Mouse (Mus musculus): Measurements from ENCODE around the gene Med25. TPM values are rescaled to one million over a fixed set of nuclear protein-coding genes. Genes with fewer than 3 reads are reported as not detected.

Gene Med25
- polyA plus RNA-seq, 1 experiment from 2014 or later, result 59.5 TPM

DNA sequence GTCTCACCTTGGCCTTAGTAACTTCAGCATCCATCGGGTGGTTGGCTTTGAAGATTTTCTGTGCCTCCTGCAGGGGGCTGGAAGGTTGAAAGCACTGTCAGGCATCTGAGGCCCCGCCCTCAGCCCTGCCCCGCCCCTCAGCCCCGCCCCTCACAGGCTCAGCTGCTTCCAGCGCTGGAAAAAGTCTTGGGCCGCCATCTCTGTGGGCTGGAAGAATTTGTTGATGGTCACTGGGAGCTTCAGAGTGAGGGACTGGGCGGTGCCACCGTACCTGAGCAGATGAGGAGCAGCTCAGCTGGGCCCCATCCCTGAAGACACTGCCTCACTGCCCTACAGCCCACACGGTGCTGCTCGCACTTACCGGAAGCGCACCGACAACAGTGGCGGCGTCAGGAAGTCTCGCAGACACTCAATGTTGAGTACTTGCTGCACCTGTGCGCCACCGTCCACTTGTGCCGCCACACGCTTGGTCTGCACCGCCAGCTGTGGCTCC, 8.8 kb upstream of the Med25 start:
- Histone ChIP-seq H3K4me2 (ENCODE audit: low read length) (peak overlapping the region; percentile 54), H3K9me3 (ENCODE audit: control insufficient read depth, low read length) (no peaks in the 10 kb centered on the region), H3K4me1 (ENCODE audit: control insufficient read depth in 2 of 2, insufficient read depth in 2 of 2, low read length in 2 of 2) (peaks cover 12 to 22% of the 10 kb centered on the region in 2 experiments), H3K27me3 (ENCODE audit: control insufficient read depth, insufficient read depth, low read length) (no peaks in the 10 kb centered on the region), H3K36me3 (ENCODE audit: control insufficient read depth, insufficient read depth, low read length) (peaks cover 74% of the 10 kb centered on the region), H3K27ac (replicated peaks in 1 of 2; ENCODE audit: control insufficient read depth in 1 of 2, insufficient read depth in 1 of 2, low read depth in 2 of 2, low read length in 2 of 2) (peak overlapping the region in 1 of 2 experiments; percentile 10; a peak in 1 of 4 replicates), H3K4me3 (ENCODE audit: control insufficient read depth in 1 of 2, insufficient read depth in 1 of 2, low read depth in 1 of 2, low read length in 2 of 2) (peak overlapping the region; percentile 13 to 28), H3K9ac (ENCODE audit: low read length) (no peak overlapping the region)
- whole genome bisulfite sequencing, result 11% methylated on average over 21 of the region's 21 CpGs
- ATAC-seq (ENCODE audit: insufficient number of reproducible peaks, insufficient read depth, low FRiP score, low read depth), result no peak

DNA sequence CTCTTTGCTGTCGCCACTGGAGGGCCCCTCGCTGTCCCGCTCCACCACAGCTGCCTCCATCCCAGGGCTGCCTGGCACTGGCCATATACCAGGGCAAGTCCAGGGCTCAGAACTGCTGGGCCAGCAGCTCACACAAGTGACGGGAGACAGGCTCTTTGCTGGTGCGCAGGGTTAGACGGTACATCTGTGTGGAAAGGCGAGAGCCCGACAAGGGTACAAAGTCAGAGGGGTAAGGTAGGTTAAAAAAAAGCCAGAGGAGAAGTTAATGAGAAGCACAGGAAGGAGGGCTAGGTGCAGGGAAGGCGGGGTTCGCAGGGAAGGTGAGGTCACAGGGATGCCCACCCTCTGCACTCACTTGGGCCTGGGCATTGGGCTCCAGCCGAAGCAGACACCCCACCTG, 8.1 kb upstream of the Med25 start:
- 87% methylated on average over 11 of the region's 11 CpGs for WGBS
- peaks cover 68% of the 10 kb centered on the region for H3K36me3 ChIP-seq (ENCODE audit: control insufficient read depth, insufficient read depth, low read length)
- H3K9me3 ChIP-seq (ENCODE audit: control insufficient read depth, low read length), result no peaks in the 10 kb centered on the region
- ATAC-seq (ENCODE audit: insufficient number of reproducible peaks, insufficient read depth, low FRiP score, low read depth), result no peak
- H3K27ac ChIP-seq (replicated peaks in 1 of 2; ENCODE audit: control insufficient read depth in 1 of 2, insufficient read depth in 1 of 2, low read depth in 2 of 2, low read length in 2 of 2), result no peak overlapping the region
- H3K4me1 ChIP-seq (ENCODE audit: control insufficient read depth in 2 of 2, insufficient read depth in 2 of 2, low read length in 2 of 2), result peaks cover 12 to 22% of the 10 kb centered on the region in 2 experiments
- no peak overlapping the region for H3K4me3 ChIP-seq (ENCODE audit: control insufficient read depth in 1 of 2, insufficient read depth in 1 of 2, low read depth in 1 of 2, low read length in 2 of 2)
- H3K4me2 ChIP-seq (ENCODE audit: low read length), result no peak overlapping the region
- H3K9ac ChIP-seq (ENCODE audit: low read length), result no peak overlapping the region
- no peaks in the 10 kb centered on the region for H3K27me3 ChIP-seq (ENCODE audit: control insufficient read depth, insufficient read depth, low read length)

DNA sequence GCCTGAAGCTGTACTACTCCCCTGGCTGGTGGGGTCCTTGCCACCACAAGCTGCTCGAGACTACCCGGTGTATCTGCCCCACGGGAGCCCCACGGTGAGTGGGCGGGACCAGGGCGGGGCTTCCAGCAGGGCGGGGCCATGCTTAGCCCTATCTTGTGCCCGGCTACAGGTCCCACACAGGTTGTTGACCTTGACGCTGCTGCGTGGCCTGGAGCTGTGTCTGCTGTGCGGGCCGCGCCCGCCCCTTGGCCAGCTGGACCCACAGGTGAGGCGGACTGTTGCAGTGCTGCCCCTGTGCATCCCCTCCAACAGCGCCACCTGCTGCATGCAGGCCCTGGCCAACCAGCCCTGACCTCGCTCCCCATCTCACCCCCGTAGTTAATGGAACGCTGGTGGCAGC, 6.1 kb upstream of the Med25 start:
- Histone ChIP-seq H3K36me3 (ENCODE audit: control insufficient read depth, insufficient read depth, low read length) (peaks cover 47% of the 10 kb centered on the region), H3K4me3 (ENCODE audit: control insufficient read depth in 1 of 2, insufficient read depth in 1 of 2, low read depth in 1 of 2, low read length in 2 of 2) (no peak overlapping the region), H3K27me3 (ENCODE audit: control insufficient read depth, insufficient read depth, low read length) (no peaks in the 10 kb centered on the region), H3K4me1 (ENCODE audit: control insufficient read depth in 2 of 2, insufficient read depth in 2 of 2, low read length in 2 of 2) (peaks cover 12 to 30% of the 10 kb centered on the region in 2 experiments), H3K9me3 (ENCODE audit: control insufficient read depth, low read length) (no peaks in the 10 kb centered on the region), H3K9ac (ENCODE audit: low read length) (no peak overlapping the region), H3K4me2 (ENCODE audit: low read length) (peak overlapping the region; percentile 11; the same call in 1 of the 2 replicates), H3K27ac (replicated peaks in 1 of 2; ENCODE audit: control insufficient read depth in 1 of 2, insufficient read depth in 1 of 2, low read depth in 2 of 2, low read length in 2 of 2) (no peak overlapping the region)
- ATAC-seq (ENCODE audit: insufficient number of reproducible peaks, insufficient read depth, low FRiP score, low read depth), result no peak
- WGBS, result 42% methylated on average over 19 of the region's 19 CpGs

DNA sequence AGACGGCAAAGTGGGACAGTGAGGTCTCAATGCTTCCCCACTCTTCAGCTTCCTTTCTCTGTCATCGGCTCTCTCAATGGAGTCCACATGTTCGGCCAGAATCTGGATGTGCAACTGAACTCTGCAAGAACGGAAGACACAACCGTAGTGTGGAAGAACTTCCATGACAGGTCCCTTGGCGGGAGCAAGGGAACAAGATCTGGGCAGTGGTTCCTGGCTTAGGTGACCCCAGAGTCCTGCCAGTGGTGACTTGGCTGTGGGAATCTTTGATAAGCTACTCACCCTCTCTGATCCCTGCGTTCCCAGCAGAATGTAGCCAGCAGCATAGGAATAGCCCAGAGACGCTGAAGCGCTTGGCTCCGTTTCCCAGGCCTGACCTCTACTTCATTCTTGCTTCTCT, 4.0 kb upstream of the Med25 start:
- peaks cover 14 to 32% of the 10 kb centered on the region in 2 experiments for H3K4me1 ChIP-seq (ENCODE audit: control insufficient read depth in 2 of 2, insufficient read depth in 2 of 2, low read length in 2 of 2)
- peak overlapping the region; percentile 83 for H3K4me2 ChIP-seq (ENCODE audit: low read length)
- H3K9ac ChIP-seq (ENCODE audit: low read length), result peak overlapping the region; percentile 84
- peak overlapping the region; percentile 74 to 88 for H3K27ac ChIP-seq (replicated peaks in 1 of 2; ENCODE audit: control insufficient read depth in 1 of 2, insufficient read depth in 1 of 2, low read depth in 2 of 2, low read length in 2 of 2)
- H3K4me3 ChIP-seq (ENCODE audit: control insufficient read depth in 1 of 2, insufficient read depth in 1 of 2, low read depth in 1 of 2, low read length in 2 of 2), result peak overlapping the region; percentile 62 to 70
- no peaks in the 10 kb centered on the region for H3K27me3 ChIP-seq (ENCODE audit: control insufficient read depth, insufficient read depth, low read length)
- peaks cover 28% of the 10 kb centered on the region for H3K36me3 ChIP-seq (ENCODE audit: control insufficient read depth, insufficient read depth, low read length)
- no peak for ATAC-seq (ENCODE audit: insufficient number of reproducible peaks, insufficient read depth, low FRiP score, low read depth)
- H3K9me3 ChIP-seq (ENCODE audit: control insufficient read depth, low read length), result no peaks in the 10 kb centered on the region
- 38% methylated on average over 10 of the region's 10 CpGs for WGBS

DNA sequence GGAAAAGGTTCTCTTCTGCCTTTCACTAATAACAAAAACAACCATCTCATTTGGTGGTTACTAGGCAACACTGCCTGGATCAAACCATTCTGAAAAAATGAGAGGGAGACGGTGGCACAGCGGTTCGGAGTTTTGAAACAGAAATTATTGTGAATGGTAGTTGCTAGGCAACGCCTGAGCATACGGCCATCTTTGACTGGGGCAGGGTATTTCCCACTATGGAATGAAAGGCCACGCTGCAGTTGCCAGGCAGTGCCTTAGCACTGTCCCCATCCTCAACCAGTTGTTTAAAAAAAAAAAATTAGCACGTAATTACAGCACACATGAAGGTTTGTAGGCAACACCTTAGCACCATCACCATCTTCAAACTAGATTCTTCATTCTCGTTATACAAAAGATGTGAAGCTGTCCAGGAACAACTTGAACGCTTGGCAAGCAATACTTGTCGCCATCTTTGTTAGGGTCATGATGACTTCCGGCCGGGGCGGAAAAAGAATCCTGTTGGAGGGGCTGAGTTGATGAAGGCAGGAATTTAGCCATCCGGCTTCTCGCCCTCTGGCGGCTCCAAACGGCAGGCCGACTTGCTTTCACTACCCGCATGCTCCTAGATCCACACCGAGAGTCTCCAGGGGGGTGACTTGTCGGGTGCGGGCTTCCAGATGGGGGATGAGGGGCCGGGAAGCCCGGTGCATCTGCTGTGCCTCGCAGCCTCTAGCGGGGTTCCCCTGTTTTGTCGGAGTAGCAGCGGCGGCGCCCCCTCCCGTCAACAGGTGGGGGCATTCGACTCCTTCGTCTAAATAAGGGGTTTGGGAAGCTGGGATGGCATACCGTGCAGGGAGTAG, 3.3 kb upstream of the Med25 start, which contains the start of gene Fuz:
TSS of gene Fuz (plus strand) at position 487 of the 842 bp plus-strand sequence.
- peaks cover 15 to 36% of the 10 kb centered on the region in 2 experiments for H3K4me1 ChIP-seq (ENCODE audit: control insufficient read depth in 2 of 2, insufficient read depth in 2 of 2, low read length in 2 of 2)

DNA sequence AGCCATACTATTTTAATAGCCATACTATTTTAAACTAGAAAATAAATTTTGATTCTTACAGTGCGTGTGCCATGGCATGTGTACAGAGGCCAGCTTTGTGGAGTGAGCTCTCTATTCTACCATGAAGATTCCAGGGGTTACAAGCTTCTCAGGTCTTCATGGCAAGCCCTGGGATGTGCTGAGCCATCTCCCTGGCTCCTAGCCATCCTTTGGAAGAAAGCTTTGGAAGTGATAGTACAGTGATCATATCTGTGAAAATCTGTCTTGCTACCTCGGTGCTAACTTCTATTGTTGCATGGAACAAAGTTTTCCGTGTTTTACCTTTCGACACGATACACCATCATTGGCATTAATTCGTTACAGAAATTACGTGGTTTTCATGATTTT, 2.7 kb upstream of the Med25 start:
- no peak for ATAC-seq (ENCODE audit: insufficient number of reproducible peaks, insufficient read depth, low FRiP score, low read depth)
- no peaks in the 10 kb centered on the region for H3K27me3 ChIP-seq (ENCODE audit: control insufficient read depth, insufficient read depth, low read length)
- H3K4me2 ChIP-seq (ENCODE audit: low read length), result peak overlapping the region; percentile 83
- 78% methylated on average over 7 of the region's 7 CpGs for WGBS
- H3K4me3 ChIP-seq (ENCODE audit: control insufficient read depth in 1 of 2, insufficient read depth in 1 of 2, low read depth in 1 of 2, low read length in 2 of 2), result peak overlapping the region; percentile 62 to 70; a peak in 3 of 4 replicates
- H3K4me1 ChIP-seq (ENCODE audit: control insufficient read depth in 2 of 2, insufficient read depth in 2 of 2, low read length in 2 of 2), result peaks cover 16 to 42% of the 10 kb centered on the region in 2 experiments
- H3K9me3 ChIP-seq (ENCODE audit: control insufficient read depth, low read length), result no peaks in the 10 kb centered on the region
- peaks cover 25% of the 10 kb centered on the region for H3K36me3 ChIP-seq (ENCODE audit: control insufficient read depth, insufficient read depth, low read length)
- no peak overlapping the region; the same call in 1 of the 2 replicates for H3K9ac ChIP-seq (ENCODE audit: low read length)
- peak overlapping the region; percentile 68 to 88; a peak in 2 of 4 replicates for H3K27ac ChIP-seq (replicated peaks in 1 of 2; ENCODE audit: control insufficient read depth in 1 of 2, insufficient read depth in 1 of 2, low read depth in 2 of 2, low read length in 2 of 2)

More for the DNA sequence above, 3.3 kb upstream of the Med25 start, which contains the start of gene Fuz:
- H3K36me3 ChIP-seq (ENCODE audit: control insufficient read depth, insufficient read depth, low read length), result peaks cover 25% of the 10 kb centered on the region
- H3K9ac ChIP-seq (ENCODE audit: low read length), result peak within 1 kb of the TSS; percentile 84
- H3K27me3 ChIP-seq (ENCODE audit: control insufficient read depth, insufficient read depth, low read length), result no peaks in the 10 kb centered on the region
- peak; percentile 50 for ATAC-seq (ENCODE audit: insufficient number of reproducible peaks, insufficient read depth, low FRiP score, low read depth)
- 2% methylated on average over 34 of the region's 34 CpGs for WGBS
- H3K9me3 ChIP-seq (ENCODE audit: control insufficient read depth, low read length), result no peaks in the 10 kb centered on the region
- peak within 1 kb of the TSS; percentile 74 to 88 for H3K27ac ChIP-seq (replicated peaks in 1 of 2; ENCODE audit: control insufficient read depth in 1 of 2, insufficient read depth in 1 of 2, low read depth in 2 of 2, low read length in 2 of 2)
- peak within 1 kb of the TSS; percentile 62 to 70 for H3K4me3 ChIP-seq (ENCODE audit: control insufficient read depth in 1 of 2, insufficient read depth in 1 of 2, low read depth in 1 of 2, low read length in 2 of 2)
- peak within 1 kb of the TSS; percentile 83 for H3K4me2 ChIP-seq (ENCODE audit: low read length)

DNA sequence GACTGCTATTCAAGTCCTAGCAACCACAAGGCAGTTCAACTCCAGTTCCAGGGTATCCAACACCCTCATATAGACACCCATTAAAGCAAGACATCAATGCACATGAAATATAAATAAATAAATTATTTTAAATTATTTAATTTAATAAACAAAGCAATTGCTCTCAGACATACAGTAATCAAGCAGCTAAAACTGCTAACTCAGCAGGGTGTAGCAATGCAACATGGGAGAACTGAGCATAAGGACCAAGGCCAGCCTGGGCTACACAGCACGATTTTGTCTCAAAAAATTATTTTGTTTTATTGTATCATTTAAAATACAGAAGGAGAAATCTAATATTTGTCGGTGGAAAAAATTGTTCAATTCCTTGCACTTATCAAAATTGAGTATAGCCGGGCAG, 1.7 kb upstream of the Med25 start:
- 81% methylated on average over 3 of the region's 3 CpGs for WGBS
- no peak for ATAC-seq (ENCODE audit: insufficient number of reproducible peaks, insufficient read depth, low FRiP score, low read depth)

More for the DNA sequence above, 1.7 kb upstream of the Med25 start:
- Histone ChIP-seq H3K27ac (replicated peaks in 1 of 2; ENCODE audit: control insufficient read depth in 1 of 2, insufficient read depth in 1 of 2, low read depth in 2 of 2, low read length in 2 of 2) (no peak overlapping the region), H3K4me3 (ENCODE audit: control insufficient read depth in 1 of 2, insufficient read depth in 1 of 2, low read depth in 1 of 2, low read length in 2 of 2) (no peak overlapping the region), H3K9ac (ENCODE audit: low read length) (no peak overlapping the region), H3K4me1 (ENCODE audit: control insufficient read depth in 2 of 2, insufficient read depth in 2 of 2, low read length in 2 of 2) (peaks cover 19 to 45% of the 10 kb centered on the region in 2 experiments), H3K27me3 (ENCODE audit: control insufficient read depth, insufficient read depth, low read length) (no peaks in the 10 kb centered on the region), H3K9me3 (ENCODE audit: control insufficient read depth, low read length) (no peaks in the 10 kb centered on the region), H3K4me2 (ENCODE audit: low read length) (no peak overlapping the region), H3K36me3 (ENCODE audit: control insufficient read depth, insufficient read depth, low read length) (peaks cover 22% of the 10 kb centered on the region)

Data from heart, embryonic 14.5 days (tissue).